Comparison of ENCODE assay signal across 14 mouse cellular contexts in the genomic region with DNA sequence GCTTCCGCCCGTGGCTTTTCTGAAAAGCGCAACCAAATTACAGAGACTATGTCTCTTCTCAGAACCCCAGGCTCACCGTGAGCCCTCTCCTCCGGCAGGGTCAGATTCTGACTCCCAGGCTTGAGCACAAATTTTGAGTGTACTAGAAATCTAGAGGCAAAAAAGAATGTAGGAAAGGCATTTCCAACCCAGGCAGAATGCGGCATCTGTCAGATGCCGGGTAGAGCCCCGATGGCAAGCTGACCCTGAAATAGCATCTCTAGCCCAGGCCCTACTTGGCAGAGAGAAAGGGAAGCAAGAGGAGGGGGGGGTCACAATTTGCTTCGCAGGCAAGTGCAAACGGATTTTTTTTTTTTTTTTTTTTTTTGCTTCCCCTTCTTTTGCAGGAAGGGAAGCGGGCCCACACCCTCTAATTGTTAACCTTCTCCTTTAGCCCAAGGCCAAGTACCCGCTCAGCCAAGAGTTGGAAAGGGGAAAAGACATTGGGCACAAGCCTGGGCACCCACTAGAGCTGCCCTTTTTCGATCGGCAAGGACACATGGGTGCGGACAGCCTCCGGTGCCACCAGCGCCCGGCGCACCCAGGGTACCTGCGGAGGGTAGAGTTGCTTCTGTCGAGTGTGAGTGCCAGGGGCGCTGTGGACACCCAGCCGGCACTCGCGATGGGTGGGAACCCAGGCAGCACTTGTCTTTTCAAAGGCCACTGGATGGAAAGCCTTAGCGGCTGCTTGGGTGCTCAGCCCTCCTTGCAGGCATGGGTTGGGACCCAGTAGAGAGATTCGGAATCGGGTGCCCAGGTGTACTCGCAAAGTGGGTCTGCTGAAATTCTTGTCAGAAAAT. TPM values are rescaled to one million over a fixed set of nuclear protein-coding genes. Genes with fewer than 3 reads are reported as not detected.
DNase-seq lines count a peak whose midpoint lies in the region; ATAC-seq and TF ChIP-seq lines count a peak whose summit lies in the region.
"Had no signal": no experiment of that assay in that cellular context is flagged by ENCODE, and none has a peak within 500 bp of the region (broad histone marks: within the 10 kb centered on the region; RNA-seq: fewer than 3 reads in every experiment).

No protein-coding gene starts in this region.

- peaks cover 97% of the 10 kb centered on the region for H3K27me3 ChIP-seq in E14TG2a.4 (ENCODE audit: insufficient read depth, low read length)
- H3K27me3 ChIP-seq in forebrain, postnatal 0 days (ENCODE audit: insufficient read depth, low read length) = peaks cover 35% of the 10 kb centered on the region
- peaks cover 83% of the 10 kb centered on the region for H3K27me3 ChIP-seq in midbrain, embryonic 12.5 days

- in situ Hi-C loops in ES-E14 (cut with MboI; ENCODE audit: low sequenced_read_pairs in 2 of 2, unreplicated experiment in 2 of 2) = loop anchor here (5.0 to 25.0 kb wide), 3 partner anchors 172 to 1078 kb away; partner anchors contain the start of genes Col4a1 (in 2 of the 2), Col4a2 (in 2 of the 2), Naxd (in 1 of the 2) and Rab20 (in 1 of the 2)

- H3K4me2 ChIP-seq in forebrain, postnatal 0 days (ENCODE audit: low read depth) = peak overlapping the region; percentile 78
- H3K4me2 ChIP-seq in midbrain, embryonic 12.5 days (replicated peaks) = peak overlapping the region; percentile 35
- H3K4me2 ChIP-seq: liver, embryonic 15.5 days had no signal

- H3K4me3 ChIP-seq in E14TG2a.4 (replicated peaks; ENCODE audit: low read length) (peak overlapping the region; percentile 17; the same call in 1 of the 2 replicates), ES-E14 (ENCODE audit: insufficient read depth in 1 of 2, low read depth in 1 of 2, low read length in 2 of 2, poor library complexity in 1 of 2, severe bottlenecking in 1 of 2) (no peak overlapping the region; a peak in 1 of 4 replicates)
- H3K4me3 ChIP-seq in forebrain, postnatal 0 days (ENCODE audit: low read depth, low read length) = peak overlapping the region; percentile 22
- H3K4me3 ChIP-seq in midbrain, embryonic 12.5 days = peak overlapping the region; percentile 21; the same call in 1 of the 2 replicates
- H3K4me3 ChIP-seq: liver, embryonic 15.5 days had no signal

- H3K36me3 ChIP-seq in E14TG2a.4 (ENCODE audit: insufficient read depth, low read length) = no peaks in the 10 kb centered on the region
- no peaks in the 10 kb centered on the region for H3K36me3 ChIP-seq in ES-E14 (ENCODE audit: control insufficient read depth, insufficient read depth, low read length, poor library complexity, severe bottlenecking)
- H3K36me3 ChIP-seq in forebrain, postnatal 0 days (ENCODE audit: insufficient read depth) = no peaks in the 10 kb centered on the region
- H3K36me3 ChIP-seq in midbrain, embryonic 12.5 days = no peaks in the 10 kb centered on the region
- H3K36me3 ChIP-seq: G1E; liver, embryonic 15.5 days had no signal

- no peaks in the 10 kb centered on the region for H3K9me3 ChIP-seq in E14TG2a.4 (ENCODE audit: low read length)
- no peaks in the 10 kb centered on the region for H3K9me3 ChIP-seq in ES-E14 (ENCODE audit: control insufficient read depth, insufficient read depth, low read depth, low read length)
- no peaks in the 10 kb centered on the region for H3K9me3 ChIP-seq in forebrain, postnatal 0 days (ENCODE audit: low read length)
- no peaks in the 10 kb centered on the region for H3K9me3 ChIP-seq in midbrain, embryonic 12.5 days
- H3K9me3 ChIP-seq: liver, embryonic 15.5 days had no signal

- WGBS in forebrain, postnatal 0 days = 11% methylated on average over 29 of the region's 29 CpGs
- 1% methylated on average over 27 of the region's 29 CpGs for WGBS in midbrain, embryonic 12.5 days

- no peak for DNase-seq in ES-E14 (ENCODE audit: low read depth, low spot score)
- peak; percentile 55 for DNase-seq in forebrain, postnatal 0 days
- no peak for DNase-seq in adrenal gland, postnatal 14 days
- DNase-seq in thymus, postnatal 10 days (ENCODE audit: low spot score in 2 of 2) = no peak
- DNase-seq in adrenal gland, adult 8-10 months = no peak
- DNase-seq: heart, postnatal 4 days; kidney, postnatal 4 days; thymus, postnatal 36 days had no signal

- H3K4me1 ChIP-seq in E14TG2a.4 (replicated peaks; ENCODE audit: low read depth, low read length) (peaks cover 47% of the 10 kb centered on the region), ES-E14 (ENCODE audit: control insufficient read depth in 2 of 2, insufficient read depth in 2 of 2, low read length in 2 of 2, poor library complexity in 1 of 2) (no peaks in the 10 kb centered on the region)
- no peaks in the 10 kb centered on the region for H3K4me1 ChIP-seq in forebrain, postnatal 0 days (ENCODE audit: insufficient read depth)
- peaks cover 67% of the 10 kb centered on the region for H3K4me1 ChIP-seq in midbrain, embryonic 12.5 days

- no peak for ATAC-seq in forebrain, postnatal 0 days
- ATAC-seq in midbrain, embryonic 12.5 days (ENCODE audit: low FRiP score, low read depth) = no peak

- no peak for TF ChIP-seq CTCF in E14TG2a.4 (conservative IDR thresholded peaks at IDR 0.05; ENCODE audit: low read length)
- no peak for TF ChIP-seq CTCF in forebrain, postnatal 0 days (IDR thresholded peaks at IDR 0.05; ENCODE audit: low read depth)

- H3K27ac ChIP-seq in ES-E14 (ENCODE audit: insufficient read depth, low read depth, low read length, poor library complexity, severe bottlenecking) = no peak overlapping the region
- H3K27ac ChIP-seq in forebrain, postnatal 0 days (ENCODE audit: low read depth, low read length) = peak overlapping the region; percentile 82
- H3K27ac ChIP-seq in midbrain, embryonic 12.5 days (replicated peaks) = no peak overlapping the region
- H3K27ac ChIP-seq: liver, embryonic 15.5 days had no signal

- no peak overlapping the region for H3K9ac ChIP-seq in ES-E14 (ENCODE audit: insufficient read depth, low read depth, low read length, poor library complexity, severe bottlenecking)
- H3K9ac ChIP-seq in forebrain, postnatal 0 days = peak overlapping the region; percentile 61
- H3K9ac ChIP-seq in midbrain, embryonic 12.5 days (replicated peaks) = peak overlapping the region; percentile 43; the same call in 1 of the 2 replicates
- H3K9ac ChIP-seq: liver, embryonic 15.5 days had no signal

TF ChIP-seq in ES-E14, 5 proteins besides CTCF, POLR2A, EP300 and RAD21:
- TF ChIP-seq ZC3H11A (IDR thresholded peaks at IDR 0.05; ENCODE audit: borderline replicate concordance, low read depth, low read length) = no peak
- TF ChIP-seq ZNF384 (IDR thresholded peaks at IDR 0.05; ENCODE audit: low read depth, low read length) = peak; percentile 67; the same call in 1 of the 2 replicates

RNA-seq across cellular contexts. Expression of gene Sox1, which starts 5.1 kb away (rescaled TPM):
- 0.63 and 1.0 TPM in 2 replicates for total RNA-seq in ES-E14 (2012; rRNA removed)
- 22.5 and 36.5 TPM in 2 replicates for total RNA-seq in forebrain, postnatal 0 days (2014; rRNA removed)
- 2.6 and 4.3 TPM in 2 replicates for polyA plus RNA-seq in forebrain, postnatal 0 days (2015; fragmentation: Nextera tagmentation; extraction: Ambion mirVana)
- 6.5 and 8.4 TPM in 2 replicates for polyA plus RNA-seq in midbrain, embryonic 12.5 days (2016; fragmentation: Nextera tagmentation; extraction: Ambion mirVana)
- not detected in 2 replicates for total RNA-seq in adrenal gland, postnatal 14 days (2021)
- not detected for total RNA-seq in adrenal gland, adult 8-10 months (2022)
- total RNA-seq: heart, adult 18-20 months; heart, postnatal 4 days; megakaryocyte-erythroid progenitor cell, adult 5-6 weeks had no signal
- polyA plus RNA-seq: G1E; liver, embryonic 15.5 days had no signal

Comparison
In these comparisons a context has a peak if more than half of its experiments do, and no peak if none do; other contexts are left out.
1. H3K4me3 ChIP-seq: peak in E14TG2a.4 (single experiment), forebrain, postnatal 0 days (single experiment) and midbrain, embryonic 12.5 days (single experiment); none in ES-E14 (0 of 2).
2. RNA of gene Sox1, which starts 5.1 kb away (total RNA-seq): 22.5 to 36.5 TPM in forebrain, postnatal 0 days; 0.63 to 1.0 TPM in ES-E14, not detected in adrenal gland, postnatal 14 days and not detected in adrenal gland, adult 8-10 months; every median in the first group is over 10 times any median in the second.